Mouse (Mus musculus) embryonic facial prominence, embryonic 13.5 days (tissue): ENCODE data around the gene Trit1. TPM values are rescaled to one million over a fixed set of nuclear protein-coding genes. Genes with fewer than 3 reads are reported as not detected.

Source experiments
- ATAC-seq: fragments of 200-750 bp; cut with Nextera tagmentation; 2 replicates; pipeline ENCODE4 v1.8.0; 2017; ENCODE audit warnings: low read depth; ENCODE audit not compliant: insufficient number of reproducible peaks, insufficient read depth, low FRiP score, low TSS enrichment
- H3K27ac ChIP-seq: fragments of 300-500 bp; sonication (generic); 2 replicates; pipeline ENCODE4 v1.5.1; 2015; ENCODE audit warnings: moderate library complexity, mild to moderate bottlenecking, inconsistent platforms
- H3K27me3 ChIP-seq: fragments of 300-500 bp; sonication (generic); 2 replicates; pipeline ENCODE4 v1.6.1; 2015; ENCODE audit warnings: mild to moderate bottlenecking, inconsistent platforms
- H3K36me3 ChIP-seq: fragments of 300-500 bp; sonication (generic); 2 replicates; pipeline ENCODE4 v1.6.1; 2015; ENCODE audit warnings: mild to moderate bottlenecking, inconsistent platforms
- H3K4me1 ChIP-seq: fragments of 300-500 bp; sonication (generic); 2 replicates; pipeline ENCODE4 v1.6.1; 2015; ENCODE audit warnings: inconsistent platforms
- H3K4me2 ChIP-seq: fragments of 300-500 bp; sonication (generic); 2 replicates; pipeline ENCODE4 v1.6.1; 2015; ENCODE audit warnings: moderate library complexity, mild to moderate bottlenecking, inconsistent platforms
- H3K4me3 ChIP-seq: fragments of 300-500 bp; sonication (generic); 2 replicates; pipeline ENCODE4 v1.5.1; 2015; ENCODE audit warnings: mild to moderate bottlenecking, inconsistent platforms
- H3K9ac ChIP-seq: fragments of 300-500 bp; sonication (generic); 2 replicates; pipeline ENCODE4 v1.6.1; 2015; ENCODE audit warnings: mild to moderate bottlenecking, inconsistent platforms
- H3K9me3 ChIP-seq: fragments of 300-500 bp; sonication (generic); 2 replicates; pipeline ENCODE4 v1.6.1; 2016; ENCODE audit warnings: inconsistent platforms
- WGBS: fragments of 180-500 bp; shearing (Covaris S2); methylation state at CpG from one replicate; pipeline ENCODE4 v1.1.7; 2015; ENCODE audit warnings: mixed read lengths; 5-methylcytosine and 5-hydroxymethylcytosine counted together
- polyA plus RNA-seq: library from polyadenylated mRNA; unstranded; fragments of >200 nt; fragmentation: Nextera tagmentation; extraction: Ambion mirVana; gene quantifications from 2 replicates; pipeline ENCODE4 v1.2.1, GENCODE M21; 2015

The Trit1 gene
- 19.7 and 20.8 TPM in 2 replicates for polyA plus RNA-seq

- WGBS = under 1% methylated on average over 34 of the region's 34 CpGs
- peaks cover 40% of the 10 kb centered on the region for H3K4me1 ChIP-seq
- H3K27me3 ChIP-seq = no peaks in the 10 kb centered on the region
- peak within 1 kb of the TSS; percentile 95 for H3K9ac ChIP-seq
- H3K36me3 ChIP-seq = peaks cover 13% of the 10 kb centered on the region
- H3K4me3 ChIP-seq = peak within 1 kb of the TSS; percentile 98
- no peaks in the 10 kb centered on the region for H3K9me3 ChIP-seq
- H3K4me2 ChIP-seq = peak within 1 kb of the TSS; percentile 90
- peak; percentile 92 for ATAC-seq
- H3K27ac ChIP-seq = peak within 1 kb of the TSS; percentile 86
These were observed at the start of gene Trit1 for GRCm38 (mm10) chr4:123016451-123016957. Gene Trit1 (plus strand): TSS chr4:123016597.

- Histone ChIP-seq H3K27ac (no peak overlapping the region), H3K4me3 (no peak overlapping the region), H3K9ac (no peak overlapping the region), H3K27me3 (no peaks in the 10 kb centered on the region), H3K36me3 (no peaks in the 10 kb centered on the region), H3K9me3 (no peaks in the 10 kb centered on the region), H3K4me2 (no peak overlapping the region), H3K4me1 (no peaks in the 10 kb centered on the region)
- no peak for ATAC-seq
- 72% methylated on average over 4 of the region's 4 CpGs for whole genome bisulfite sequencing
These were observed 48.3 kb upstream of the Trit1 start for GRCm38 (mm10) chr4:122968106-122968505.

- H3K36me3 ChIP-seq = no peaks in the 10 kb centered on the region
- no peak overlapping the region for H3K27ac ChIP-seq
- H3K9me3 ChIP-seq = no peaks in the 10 kb centered on the region
- WGBS = 77% methylated on average over 4 of the region's 4 CpGs
- H3K9ac ChIP-seq = no peak overlapping the region
- H3K4me2 ChIP-seq = no peak overlapping the region
- no peak for ATAC-seq
- no peaks in the 10 kb centered on the region for H3K4me1 ChIP-seq
- no peaks in the 10 kb centered on the region; the same call in 1 of the 2 replicates for H3K27me3 ChIP-seq
- H3K4me3 ChIP-seq = no peak overlapping the region
These were observed 45.2 kb upstream of the Trit1 start for GRCm38 (mm10) chr4:122971191-122971590.

- Histone ChIP-seq H3K9me3 (no peaks in the 10 kb centered on the region), H3K4me2 (no peak overlapping the region), H3K9ac (no peak overlapping the region), H3K4me1 (no peaks in the 10 kb centered on the region), H3K27ac (no peak overlapping the region), H3K36me3 (no peaks in the 10 kb centered on the region), H3K27me3 (no peaks in the 10 kb centered on the region; the same call in 1 of the 2 replicates), H3K4me3 (no peak overlapping the region)
- ATAC-seq = no peak
- 77% methylated on average over 4 of the region's 4 CpGs for WGBS
These were observed 44.8 kb upstream of the Trit1 start for GRCm38 (mm10) chr4:122971646-122972045.

- 72% methylated on average over 8 of the region's 8 CpGs for WGBS
- ATAC-seq = no peak
- H3K9ac ChIP-seq = no peak overlapping the region
These were observed 44.3 kb upstream of the Trit1 start for GRCm38 (mm10) chr4:122972056-122972455.

GRCm38 (mm10) chr4:122974976-122975520, 41.3 kb upstream of the Trit1 start:
- Histone ChIP-seq H3K27me3 (no peaks in the 10 kb centered on the region; the same call in 1 of the 2 replicates), H3K4me3 (no peak overlapping the region), H3K9ac (no peak overlapping the region), H3K4me2 (no peak overlapping the region), H3K9me3 (no peaks in the 10 kb centered on the region), H3K4me1 (no peaks in the 10 kb centered on the region), H3K36me3 (no peaks in the 10 kb centered on the region), H3K27ac (no peak overlapping the region)
- 78% methylated on average over 5 of the region's 5 CpGs for WGBS
- ATAC-seq = no peak

More at GRCm38 (mm10) chr4:122972056-122972455, 44.3 kb upstream of the Trit1 start:
- Histone ChIP-seq H3K4me3 (no peak overlapping the region), H3K27ac (no peak overlapping the region), H3K27me3 (no peaks in the 10 kb centered on the region; the same call in 1 of the 2 replicates), H3K4me1 (no peaks in the 10 kb centered on the region), H3K4me2 (no peak overlapping the region), H3K9me3 (no peaks in the 10 kb centered on the region), H3K36me3 (no peaks in the 10 kb centered on the region)

- peaks cover 3% of the 10 kb centered on the region for H3K27me3 ChIP-seq
- no peak overlapping the region for H3K4me3 ChIP-seq
- H3K4me2 ChIP-seq = no peak overlapping the region
- H3K36me3 ChIP-seq = no peaks in the 10 kb centered on the region
- ATAC-seq = no peak
- no peak overlapping the region for H3K27ac ChIP-seq
- 0 out of 2 replicates have a peak, but pooled peaks cover 3% of the 10 kb centered on the region for H3K4me1 ChIP-seq
- H3K9me3 ChIP-seq = no peaks in the 10 kb centered on the region
- WGBS = 81% methylated on average over 4 of the region's 4 CpGs
- H3K9ac ChIP-seq = no peak overlapping the region
These were observed 39.5 kb upstream of the Trit1 start for GRCm38 (mm10) chr4:122976885-122977284.

- 88% methylated on average over 2 of the region's 2 CpGs for WGBS
- Histone ChIP-seq H3K36me3 (no peaks in the 10 kb centered on the region), H3K9ac (no peak overlapping the region), H3K9me3 (no peaks in the 10 kb centered on the region), H3K4me3 (no peak overlapping the region), H3K4me2 (no peak overlapping the region), H3K27me3 (peaks cover 21% of the 10 kb centered on the region), H3K27ac (no peak overlapping the region), H3K4me1 (0 out of 2 replicates have a peak, but pooled peaks cover 8% of the 10 kb centered on the region)
- no peak for ATAC-seq
These were observed 37.5 kb upstream of the Trit1 start for GRCm38 (mm10) chr4:122978850-122979249.

GRCm38 (mm10) chr4:122979826-122980225, 36.6 kb upstream of the Trit1 start:
- Histone ChIP-seq H3K4me1 (0 out of 2 replicates have a peak, but pooled peaks cover 8% of the 10 kb centered on the region), H3K9ac (no peak overlapping the region), H3K4me3 (no peak overlapping the region), H3K9me3 (no peaks in the 10 kb centered on the region), H3K36me3 (no peaks in the 10 kb centered on the region), H3K4me2 (no peak overlapping the region), H3K27me3 (peaks cover 29% of the 10 kb centered on the region), H3K27ac (no peak overlapping the region)
- WGBS = 83% methylated on average over 3 of the region's 3 CpGs
- no peak for ATAC-seq

GRCm38 (mm10) chr4:122980684-122981083, 35.7 kb upstream of the Trit1 start:
- ATAC-seq = no peak
- Histone ChIP-seq H3K4me3 (no peak overlapping the region), H3K4me1 (0 out of 2 replicates have a peak, but pooled peaks cover 8% of the 10 kb centered on the region), H3K4me2 (no peak overlapping the region), H3K27me3 (peaks cover 29% of the 10 kb centered on the region), H3K27ac (no peak overlapping the region), H3K9me3 (no peaks in the 10 kb centered on the region), H3K36me3 (no peaks in the 10 kb centered on the region), H3K9ac (no peak overlapping the region)
- 61% methylated on average over 2 of the region's 2 CpGs for WGBS

- peaks cover 29% of the 10 kb centered on the region for H3K27me3 ChIP-seq
- no peak for ATAC-seq
These were observed 35.2 kb upstream of the Trit1 start for GRCm38 (mm10) chr4:122981238-122981637.

GRCm38 (mm10) chr4:122981930-122982329, 34.5 kb upstream of the Trit1 start:
- Histone ChIP-seq H3K27ac (no peak overlapping the region), H3K9me3 (no peaks in the 10 kb centered on the region), H3K36me3 (no peaks in the 10 kb centered on the region), H3K4me1 (0 out of 2 replicates have a peak, but pooled peaks cover 8% of the 10 kb centered on the region), H3K4me3 (no peak overlapping the region), H3K9ac (no peak overlapping the region), H3K27me3 (peaks cover 29% of the 10 kb centered on the region), H3K4me2 (no peak overlapping the region)
- no peak for ATAC-seq
- WGBS = 38% methylated on average over 3 of the region's 3 CpGs

More at GRCm38 (mm10) chr4:122981238-122981637, 35.2 kb upstream of the Trit1 start:
- Histone ChIP-seq H3K9me3 (no peaks in the 10 kb centered on the region), H3K27ac (no peak overlapping the region), H3K4me1 (0 out of 2 replicates have a peak, but pooled peaks cover 8% of the 10 kb centered on the region), H3K36me3 (no peaks in the 10 kb centered on the region), H3K4me2 (no peak overlapping the region), H3K9ac (no peak overlapping the region), H3K4me3 (no peak overlapping the region)
- WGBS = 85% methylated on average over 7 of the region's 7 CpGs
